Mouse (Mus musculus): ENCODE measurements around the gene Tmem138. TPM values are rescaled to one million over a fixed set of nuclear protein-coding genes. Genes with fewer than 3 reads are reported as not detected.

Tmem138 gene
- polyA plus RNA-seq (2015; fragmentation: Nextera tagmentation; extraction: Ambion mirVana): 32.0 and 35.3 TPM in 2 replicates

DNA sequence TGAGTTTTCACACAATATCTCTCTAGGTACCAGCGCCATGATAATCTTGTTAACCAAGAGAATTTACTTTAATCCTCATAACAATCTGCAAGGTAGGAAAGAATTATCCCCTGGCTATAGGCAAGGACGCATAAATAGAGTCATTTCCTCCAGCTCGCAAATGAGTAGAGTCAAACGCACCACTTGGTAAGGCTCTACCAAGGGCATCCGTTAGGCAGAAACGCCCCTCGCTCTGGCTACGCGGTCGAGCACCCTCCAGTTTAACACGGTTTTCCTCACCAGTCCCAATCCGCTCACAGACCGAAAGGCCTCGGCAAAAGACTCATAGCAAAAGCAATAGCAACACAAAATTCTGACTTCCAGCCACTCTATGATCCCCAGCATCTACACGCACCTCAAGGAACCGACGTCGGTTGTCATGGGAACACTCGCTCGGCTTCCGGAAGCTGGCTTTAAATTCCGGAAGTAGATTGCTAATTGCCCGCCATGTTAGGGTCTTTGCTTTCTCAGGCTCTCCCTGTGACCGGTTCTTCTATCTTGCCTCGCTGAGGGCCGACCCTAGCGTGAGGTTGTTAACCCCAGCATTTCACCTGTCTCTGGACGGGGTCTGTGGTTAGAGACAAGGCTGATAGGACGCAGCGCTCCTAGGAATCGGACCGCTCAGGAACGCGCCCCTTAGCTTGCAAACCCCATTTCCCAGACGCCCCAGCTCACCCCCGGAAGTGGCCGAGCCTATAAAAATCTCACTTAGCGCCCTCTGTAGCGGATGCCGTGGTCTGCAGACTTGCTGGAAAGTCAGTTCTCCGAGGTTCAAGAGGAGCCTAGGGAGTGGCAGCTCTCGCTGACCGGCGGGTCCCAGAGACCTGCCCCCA lies at the start of gene Tmem138, which contains the start of gene Cyb561a3:
TSS of gene Tmem138 (minus strand) at position 673 of the 872 bp plus-strand sequence.
TSS of gene Cyb561a3 (plus strand) at position 483 of the 872 bp plus-strand sequence.

DNA sequence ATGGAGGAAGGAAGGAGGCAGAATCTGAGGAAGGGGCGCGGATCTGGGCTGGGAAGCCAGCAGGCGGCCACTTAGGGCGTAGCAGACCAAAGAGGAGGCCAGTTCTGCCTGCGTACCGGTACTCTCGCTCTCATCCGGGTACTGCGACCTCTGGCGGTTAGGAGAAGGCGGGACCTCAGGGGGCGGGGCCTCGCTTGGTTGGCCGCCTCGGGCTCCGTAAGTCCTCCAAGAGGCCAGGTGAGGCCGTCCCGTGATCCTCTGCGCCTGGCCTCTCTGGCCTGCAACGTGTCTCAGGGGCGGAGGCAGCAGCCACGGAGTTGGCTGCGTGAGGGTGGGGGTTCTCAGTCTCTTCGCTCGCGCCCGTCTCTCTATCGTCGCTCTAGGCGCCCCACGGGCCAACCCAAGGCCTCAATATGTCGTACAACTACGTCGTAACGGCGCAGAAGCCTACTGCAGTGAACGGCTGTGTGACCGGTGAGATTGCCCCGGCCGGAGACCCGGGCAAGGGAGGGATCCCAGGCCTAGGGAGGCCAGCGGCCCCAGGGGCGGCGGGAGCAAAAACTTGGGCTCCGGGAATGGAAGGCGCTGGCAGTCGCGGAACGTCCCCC lies 28.2 kb upstream of the Tmem138 start, which contains the start of the genes Ddb1 and Tkfc:
TSS of gene Ddb1 (plus strand) at position 35 of the 608 bp plus-strand sequence.
TSS of gene Tkfc (minus strand) at position 362 of the 608 bp plus-strand sequence.

DNA sequence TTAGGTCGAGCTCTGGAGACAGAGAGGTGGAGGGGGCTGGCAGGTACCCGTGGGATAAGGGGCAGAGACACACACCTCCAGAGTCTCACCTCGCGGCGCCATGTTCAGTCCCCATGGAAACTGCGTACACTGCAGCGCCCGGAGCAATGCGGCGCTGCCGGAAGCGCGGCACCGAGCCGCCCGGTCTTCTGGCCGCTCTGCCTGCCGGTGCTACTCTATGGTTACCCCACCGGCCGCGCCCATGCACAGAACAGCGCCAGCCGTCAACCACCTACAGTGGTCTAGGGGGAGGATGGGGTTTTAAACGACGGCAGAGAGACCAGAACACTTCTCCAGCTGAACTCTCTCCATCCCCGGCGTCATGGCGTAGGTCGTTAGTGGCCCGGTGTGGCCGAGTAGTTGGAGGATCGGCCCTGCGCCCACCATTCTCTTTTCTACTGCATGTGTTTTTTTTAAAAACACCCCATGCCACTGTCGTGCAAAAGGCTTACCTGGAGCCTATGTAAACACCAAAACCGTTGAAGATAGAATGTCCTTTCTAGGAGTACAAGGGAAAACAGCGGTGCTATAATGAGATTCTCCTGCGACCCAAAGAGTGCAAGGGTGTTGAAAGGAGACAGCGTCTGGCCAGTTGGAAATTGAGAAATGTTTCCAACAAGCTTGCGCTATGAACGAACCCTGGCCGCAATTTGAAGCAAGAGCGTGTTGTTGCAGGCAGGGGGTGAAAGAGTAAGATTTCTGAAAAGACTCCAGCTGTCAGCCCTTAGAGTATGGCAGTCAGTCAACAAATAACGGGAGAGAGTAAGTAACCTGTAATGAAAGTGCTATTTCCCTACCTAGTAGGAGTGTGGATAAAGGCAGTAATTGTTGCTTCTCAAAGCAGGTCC lies 21.3 kb downstream of the Tmem138 start, which contains the start of gene Tmem216:
TSS of gene Tmem216 (minus strand) at position 615 of the 887 bp plus-strand sequence.

DNA sequence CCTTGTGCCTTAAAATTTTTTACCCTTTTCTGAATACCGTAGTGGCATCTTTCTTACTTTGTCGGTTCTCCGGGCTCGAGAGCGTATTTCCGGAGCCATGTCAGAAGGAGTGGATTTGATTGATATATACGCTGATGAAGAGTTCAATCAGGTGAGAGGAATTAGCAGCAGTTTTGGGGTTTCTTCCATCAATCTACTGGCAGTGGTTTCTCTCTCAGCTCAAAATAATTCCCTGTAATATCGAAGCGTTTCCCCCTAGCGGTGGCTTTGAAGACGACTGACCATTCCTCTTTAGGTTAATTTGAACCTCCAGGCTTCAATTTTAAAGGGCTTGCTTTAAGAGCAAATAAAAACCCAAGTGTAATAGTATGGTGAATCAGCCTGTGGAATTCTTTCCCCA lies 51.3 kb downstream of the Tmem138 start, which contains the start of gene Sdhaf2:
TSS of gene Sdhaf2 (minus strand) at position 233 of the 400 bp plus-strand sequence.

DNA sequence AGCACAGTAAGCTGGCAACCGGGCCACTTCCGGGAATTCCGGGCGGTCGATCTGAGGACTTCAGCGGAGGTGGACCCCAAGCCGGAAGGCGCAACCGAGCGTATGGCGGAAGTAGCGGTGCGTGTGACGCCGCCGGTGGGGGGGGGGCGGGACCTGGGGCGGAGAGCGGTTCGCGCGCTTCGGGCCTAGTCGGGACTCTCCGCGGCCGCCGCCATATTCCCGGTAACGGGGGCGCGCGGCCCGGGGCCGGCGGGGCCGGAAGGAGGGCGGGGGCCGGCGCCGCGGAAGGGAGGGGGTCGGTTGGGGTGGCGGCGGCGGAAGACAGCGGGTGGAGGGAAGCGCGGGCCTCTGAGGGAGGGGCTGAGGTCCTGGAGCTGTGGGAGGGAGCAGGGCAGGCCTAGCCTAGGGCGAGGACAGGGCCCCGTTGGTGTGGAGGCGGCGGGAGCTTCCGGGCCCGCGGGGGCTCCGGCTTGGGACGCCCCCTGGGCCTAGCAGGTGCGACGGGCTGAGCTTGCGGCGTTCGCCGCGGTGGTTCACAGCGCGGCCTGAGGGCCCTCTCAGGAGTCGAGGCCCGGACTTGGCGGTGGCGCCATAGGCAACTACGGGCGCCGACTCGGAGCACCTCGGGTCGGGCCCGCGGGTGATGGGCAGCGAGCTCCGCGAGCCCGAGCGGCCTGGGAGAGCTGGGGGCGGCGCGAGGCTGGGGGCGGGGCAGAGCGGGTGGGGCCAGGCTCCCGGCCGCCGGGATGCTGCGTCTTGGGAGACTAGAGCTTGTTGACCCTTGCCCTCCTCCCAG lies 51.9 kb downstream of the Tmem138 start, which contains the start of gene Cpsf7:
TSS of gene Cpsf7 (plus strand) at position 161 of the 796 bp plus-strand sequence.

Other genes starting within 250 kb of the Tmem138 start
- gene Syt7, start 188.3 kb downstream of the Tmem138 start, polyA plus RNA-seq (2015; fragmentation: Nextera tagmentation; extraction: Ambion mirVana): 32.7 and 43.1 TPM in 2 replicates
- gene Lrrc10b, start 119.9 kb downstream of the Tmem138 start, polyA plus RNA-seq (2015; fragmentation: Nextera tagmentation; extraction: Ambion mirVana): 2.3 and 2.5 TPM in 2 replicates
- 1.7 and 1.8 TPM in 2 replicates for gene Ppp1r32, start 94.4 kb downstream of the Tmem138 start, polyA plus RNA-seq (2015; fragmentation: Nextera tagmentation; extraction: Ambion mirVana)
- gene Cpsf7, start 52.1 kb downstream of the Tmem138 start, polyA plus RNA-seq (2015; fragmentation: Nextera tagmentation; extraction: Ambion mirVana): 28.2 and 32.1 TPM in 2 replicates
- 66.1 and 68.5 TPM in 2 replicates for gene Sdhaf2, start 51.2 kb downstream of the Tmem138 start, polyA plus RNA-seq (2015; fragmentation: Nextera tagmentation; extraction: Ambion mirVana)
- 47.7 and 51.7 TPM in 2 replicates for gene Tmem216, start 21.1 kb downstream of the Tmem138 start, polyA plus RNA-seq (2015; fragmentation: Nextera tagmentation; extraction: Ambion mirVana)
- 15.8 and 18.5 TPM in 2 replicates for gene Cyb561a3, start 190 bp downstream of the Tmem138 start, polyA plus RNA-seq (2015; fragmentation: Nextera tagmentation; extraction: Ambion mirVana)
- 107 and 120 TPM in 2 replicates for gene Ddb1, start 28.0 kb upstream of the Tmem138 start, polyA plus RNA-seq (2015; fragmentation: Nextera tagmentation; extraction: Ambion mirVana)
- 15.1 and 17.3 TPM in 2 replicates for gene Tkfc, start 28.3 kb upstream of the Tmem138 start, polyA plus RNA-seq (2015; fragmentation: Nextera tagmentation; extraction: Ambion mirVana)
- gene Vwce, start 56.9 kb upstream of the Tmem138 start, polyA plus RNA-seq (2015; fragmentation: Nextera tagmentation; extraction: Ambion mirVana): 1.8 and 2.3 TPM in 2 replicates
- 0.17 TPM in 1 of 2 replicates, not detected in the other for gene Pga5, start 100.7 kb upstream of the Tmem138 start, polyA plus RNA-seq (2015; fragmentation: Nextera tagmentation; extraction: Ambion mirVana)
- gene Vps37c, start 111.4 kb upstream of the Tmem138 start, polyA plus RNA-seq (2015; fragmentation: Nextera tagmentation; extraction: Ambion mirVana): 21.6 and 22.4 TPM in 2 replicates
- 0.18 and 0.21 TPM in 2 replicates for gene Cd5, start 161.6 kb upstream of the Tmem138 start, polyA plus RNA-seq (2015; fragmentation: Nextera tagmentation; extraction: Ambion mirVana)

All from neural tube, postnatal 0 days (tissue).